In the genomic region with DNA sequence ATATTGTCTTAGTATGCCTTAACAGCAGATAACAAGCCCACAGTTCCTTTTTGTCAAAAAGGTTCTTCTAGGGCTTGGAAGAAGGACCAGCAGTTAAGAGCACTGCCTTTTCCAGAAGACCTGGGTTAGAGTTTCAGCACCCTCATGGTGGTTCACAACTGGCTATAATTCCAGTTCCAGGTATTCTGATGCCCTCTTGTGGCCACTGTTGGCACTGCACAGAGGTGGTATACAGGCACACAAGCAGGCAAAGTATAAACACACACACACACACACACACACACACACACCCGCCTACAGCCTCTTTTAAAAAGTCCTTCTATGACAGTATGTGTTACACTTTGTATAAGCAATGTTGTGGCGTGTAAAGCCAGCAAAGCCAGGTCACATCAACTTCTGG, we compare ENCODE assay signal across 8 mouse cellular contexts. TPM values are rescaled to one million over a fixed set of nuclear protein-coding genes. Genes with fewer than 3 reads are reported as not detected.
DNase-seq lines count a peak whose midpoint lies in the region; ATAC-seq and TF ChIP-seq lines count a peak whose summit lies in the region.

No protein-coding gene starts in this region.

- H3K27ac ChIP-seq in intestine, postnatal 0 days (ENCODE audit: low read depth, low read length) = no peak overlapping the region
- H3K27ac ChIP-seq in intestine, embryonic 16.5 days (ENCODE audit: low read length) = no peak overlapping the region
- H3K27ac ChIP-seq in CH12.LX (ENCODE audit: insufficient read depth, low read depth) = no peak overlapping the region
- H3K27ac ChIP-seq in embryonic fibroblast, embryonic 13.5 days (ENCODE audit: insufficient read depth, low read length) = no peak overlapping the region

- WGBS in intestine, postnatal 0 days = 80% methylated on average over 2 of the region's 2 CpGs
- 70% methylated on average over 2 of the region's 2 CpGs for WGBS in intestine, embryonic 16.5 days

- in situ Hi-C loops in CH12.LX (cut with MboI; ENCODE audit: low pct_ligation_motif_present, low pct_unique_long_range_greater_than_20kb, low sequenced_read_pairs) = no loop called here
- in situ Hi-C loops in Patski (cut with MboI; ENCODE audit: low pct_unique_long_range_greater_than_20kb) = loop anchor here (5.0 kb wide), 1 partner anchor 113 kb away; no protein-coding TSS in a partner anchor

- H3K36me3 ChIP-seq in intestine, postnatal 0 days (ENCODE audit: control insufficient read depth, insufficient read depth) = no peaks in the 10 kb centered on the region
- no peaks in the 10 kb centered on the region for H3K36me3 ChIP-seq in intestine, embryonic 16.5 days (ENCODE audit: control insufficient read depth, insufficient read depth, low read length)
- peaks cover 0 to 5% of the 10 kb centered on the region in 2 experiments for H3K36me3 ChIP-seq in CH12.LX (replicated peaks in 1 of 2; ENCODE audit: control insufficient read depth in 1 of 2, insufficient read depth in 1 of 2, low read length in 1 of 2)

- POLR2A ChIA-PET in Patski (lab: Charles Lee) = no interaction called here

- no peak for TF ChIP-seq EP300 in CH12.LX (IDR thresholded peaks at IDR 0.05; ENCODE audit: low read length)

- H3K79me2 ChIP-seq in CH12.LX (replicated peaks; ENCODE audit: control insufficient read depth, extremely low read depth, insufficient read depth, poor library complexity, severe bottlenecking) = peaks cover 16% of the 10 kb centered on the region

- no peak for ATAC-seq in intestine, postnatal 0 days
- no peak for ATAC-seq in intestine, embryonic 16.5 days
- no peak for ATAC-seq in Patski

- no peak for TF ChIP-seq POLR2A in CH12.LX (IDR thresholded peaks at IDR 0.05; ENCODE audit: low read depth, low read length)
- no peak for TF ChIP-seq POLR2A in embryonic fibroblast, embryonic 13.5 days (IDR thresholded peaks at IDR 0.05; ENCODE audit: low read depth, low read length)

- no peak for DNase-seq in CH12.LX (ENCODE audit: extremely low read depth)
- DNase-seq in Patski (ENCODE audit: low read depth, low spot score) = no peak
- DNase-seq in lung, postnatal 36 days = peak; percentile 77
- peak; percentile 62 for DNase-seq in thymus, postnatal 14 days
- no peak for DNase-seq in frontal cortex, postnatal 36 days (ENCODE audit: low spot score in 2 of 2)

- CTCF ChIA-PET in Patski (lab: Charles Lee) = interaction anchor here (1.5 to 3.5 kb wide), 3 partner anchors 34 to 138 kb away, joined by 3 to 22 read pairs (median 3); no protein-coding TSS in a partner anchor

- dilution Hi-C loops in CH12.LX (cut with MboI; ENCODE audit: extremely low pct_ligation_motif_present, extremely low pct_unique_long_range_greater_than_20kb, low sequenced_read_pairs) = no loop called here

- no peak overlapping the region for H3K4me3 ChIP-seq in intestine, postnatal 0 days (ENCODE audit: low read depth, low read length)
- no peak overlapping the region for H3K4me3 ChIP-seq in intestine, embryonic 16.5 days (ENCODE audit: low read length)
- H3K4me3 ChIP-seq in CH12.LX (replicated peaks in 1 of 3; ENCODE audit: low read depth in 2 of 3, low read length in 2 of 3, poor library complexity in 1 of 3) = no peak overlapping the region
- H3K4me3 ChIP-seq in embryonic fibroblast, embryonic 13.5 days (ENCODE audit: insufficient read depth, low read length) = no peak overlapping the region

- H3K4me2 ChIP-seq in intestine, postnatal 0 days (replicated peaks; ENCODE audit: low read depth) = no peak overlapping the region
- no peak overlapping the region for H3K4me2 ChIP-seq in intestine, embryonic 16.5 days (ENCODE audit: low read depth, low read length)
- no peak overlapping the region for H3K4me2 ChIP-seq in CH12.LX (ENCODE audit: insufficient read depth, low read depth, poor library complexity, severe bottlenecking)

- peak; percentile 39 for TF ChIP-seq RAD21 in CH12.LX (IDR thresholded peaks at IDR 0.05; ENCODE audit: low read depth, low read length)

- no peaks in the 10 kb centered on the region for H3K27me3 ChIP-seq in intestine, postnatal 0 days (replicated peaks; ENCODE audit: control insufficient read depth, insufficient read depth, low read length)
- H3K27me3 ChIP-seq in intestine, embryonic 16.5 days (replicated peaks; ENCODE audit: control insufficient read depth, insufficient read depth, low read length) = no peaks in the 10 kb centered on the region
- H3K27me3 ChIP-seq in CH12.LX (replicated peaks) (no peaks in the 10 kb centered on the region), Patski (no peaks in the 10 kb centered on the region)

- no peaks in the 10 kb centered on the region for H3K4me1 ChIP-seq in intestine, postnatal 0 days (replicated peaks; ENCODE audit: control insufficient read depth, insufficient read depth, low read length)
- H3K4me1 ChIP-seq in intestine, embryonic 16.5 days (ENCODE audit: control insufficient read depth, insufficient read depth, low read length) = no peaks in the 10 kb centered on the region; the same call in 1 of the 2 replicates
- H3K4me1 ChIP-seq in CH12.LX (ENCODE audit: control insufficient read depth in 1 of 2, insufficient read depth in 2 of 2) = peaks cover 11 to 59% of the 10 kb centered on the region in 2 experiments; a peak in 3 of 4 replicates
- no peaks in the 10 kb centered on the region for H3K4me1 ChIP-seq in embryonic fibroblast, embryonic 13.5 days (ENCODE audit: control insufficient read depth, insufficient read depth, low read length)

- no peak overlapping the region for H3K9ac ChIP-seq in intestine, postnatal 0 days (ENCODE audit: low read depth, low read length)
- H3K9ac ChIP-seq in intestine, embryonic 16.5 days (ENCODE audit: low read depth, low read length) = no peak overlapping the region
- H3K9ac ChIP-seq in CH12.LX (ENCODE audit: insufficient read depth, low read depth) = no peak overlapping the region

- peak; percentile 74 for TF ChIP-seq CTCF in intestine, postnatal 0 days (IDR thresholded peaks at IDR 0.05; ENCODE audit: low read depth)
- peak; percentile 45 to 66; a peak in 3 of 4 replicates for TF ChIP-seq CTCF in CH12.LX (conservative IDR thresholded peaks at IDR 0.05 in 1 of 2, IDR thresholded peaks at IDR 0.05 in 1 of 2; ENCODE audit: low read depth in 2 of 2, low read length in 2 of 2)
- peak; percentile 66 for TF ChIP-seq CTCF in Patski (IDR thresholded peaks at IDR 0.05)
- TF ChIP-seq CTCF in embryonic fibroblast, embryonic 13.5 days (IDR thresholded peaks at IDR 0.05; ENCODE audit: borderline replicate concordance, insufficient read depth, low read length) = peak; percentile 23; the same call in 1 of the 2 replicates

- no peaks in the 10 kb centered on the region for H3K9me3 ChIP-seq in intestine, postnatal 0 days (ENCODE audit: control insufficient read depth)
- no peaks in the 10 kb centered on the region for H3K9me3 ChIP-seq in intestine, embryonic 16.5 days (ENCODE audit: control insufficient read depth, low read length)
- H3K9me3 ChIP-seq in CH12.LX (replicated peaks; ENCODE audit: low read length) = peaks cover 12% of the 10 kb centered on the region

TF ChIP-seq in CH12.LX, 34 proteins besides CTCF, POLR2A, EP300 and RAD21:
- TF ChIP-seq SMC3 (IDR thresholded peaks at IDR 0.05; ENCODE audit: low read depth, low read length) (peak; percentile 33; the same call in 1 of the 2 replicates), USF1 (IDR thresholded peaks at IDR 0.05; ENCODE audit: low read depth, low read length) (no peak)

RNA-seq across cellular contexts. Expression of gene Pold3, which starts 2.8 kb away (rescaled TPM):
- 18.3 and 22.1 TPM in 2 replicates for polyA plus RNA-seq in intestine, postnatal 0 days (2015; fragmentation: Nextera tagmentation; extraction: Ambion mirVana)
- polyA plus RNA-seq in intestine, embryonic 16.5 days (2015; fragmentation: Nextera tagmentation; extraction: Ambion mirVana) = 41.0 and 45.7 TPM in 2 replicates
- total RNA-seq in CH12.LX (2012; rRNA removed) = 59.5 and 61.0 TPM in 2 replicates
- total RNA-seq in CH12.LX (2014; rRNA removed) = 88.0 and 94.3 TPM in 2 replicates
- 120 and 121 TPM in 2 replicates for polyA plus RNA-seq in CH12.LX (2012; ENCODE audit: insufficient read length, low read depth)
- polyA plus RNA-seq in Patski (2021) = 34.3 TPM
- polyA plus RNA-seq in embryonic fibroblast, embryonic 13.5 days (2011; ENCODE audit: insufficient read length, low read depth, missing spikeins) = 19.6 and 25.6 TPM in 2 replicates

RNA-seq across cellular contexts. Expression of gene Lipt2, which starts 34.9 kb away (rescaled TPM):
- 8.8 and 9.1 TPM in 2 replicates for polyA plus RNA-seq in intestine, postnatal 0 days (2015; fragmentation: Nextera tagmentation; extraction: Ambion mirVana)
- 15.6 and 16.4 TPM in 2 replicates for polyA plus RNA-seq in intestine, embryonic 16.5 days (2015; fragmentation: Nextera tagmentation; extraction: Ambion mirVana)
- total RNA-seq in CH12.LX (2012; rRNA removed) (5.3 and 5.7 TPM in 2 replicates), CH12.LX (2014; rRNA removed) (15.0 and 15.4 TPM in 2 replicates)
- polyA plus RNA-seq in CH12.LX (2012; ENCODE audit: insufficient read length, low read depth) (7.7 and 10.3 TPM in 2 replicates), Patski (2021) (5.1 TPM)
- 4.2 and 4.7 TPM in 2 replicates for polyA plus RNA-seq in embryonic fibroblast, embryonic 13.5 days (2011; ENCODE audit: insufficient read length, low read depth, missing spikeins)

RNA-seq across cellular contexts. Expression of gene Kcne3, which starts 52.1 kb away (rescaled TPM):
- 28.9 TPM in 2 replicates for polyA plus RNA-seq in intestine, postnatal 0 days (2015; fragmentation: Nextera tagmentation; extraction: Ambion mirVana)
- 57.7 and 66.6 TPM in 2 replicates for polyA plus RNA-seq in intestine, embryonic 16.5 days (2015; fragmentation: Nextera tagmentation; extraction: Ambion mirVana)
- total RNA-seq in CH12.LX (2012; rRNA removed) (not detected in 2 replicates), CH12.LX (2014; rRNA removed) (not detected in 2 replicates)
- polyA plus RNA-seq in CH12.LX (2012; ENCODE audit: insufficient read length, low read depth) (not detected in 2 replicates), Patski (2021) (not detected)
- not detected in 2 replicates for polyA plus RNA-seq in embryonic fibroblast, embryonic 13.5 days (2011; ENCODE audit: insufficient read length, low read depth, missing spikeins)

Comparison
In these comparisons a context has a peak if more than half of its experiments do, and no peak if none do; other contexts are left out.
1. CTCF ChIP-seq: peak in every context shown above with its lines; median percentile 74 in intestine, postnatal 0 days; 66 in Patski; 56 in CH12.LX; 23 in embryonic fibroblast, embryonic 13.5 days.
2. DNase-seq: peak in lung, postnatal 36 days (single experiment) and thymus, postnatal 14 days (single experiment); none in CH12.LX (single experiment), Patski (single experiment) and frontal cortex, postnatal 36 days (0 of 2).
3. RNA of gene Kcne3, which starts 52.1 kb away (polyA plus RNA-seq): 57.7 to 66.6 TPM in intestine, embryonic 16.5 days and 28.9 TPM in intestine, postnatal 0 days; not detected in CH12.LX, not detected in Patski (single experiment) and not detected in embryonic fibroblast, embryonic 13.5 days; every median in the first group is over 10 times any median in the second.